Mouse (Mus musculus): ENCODE measurements at regions not wholly inside any gene's neighbourhood (a gene's known extent, or its start where the extent isn't known, plus 50 kb on each side); places are given as distances from the start of the nearest gene placed in this dataset.

DNA sequence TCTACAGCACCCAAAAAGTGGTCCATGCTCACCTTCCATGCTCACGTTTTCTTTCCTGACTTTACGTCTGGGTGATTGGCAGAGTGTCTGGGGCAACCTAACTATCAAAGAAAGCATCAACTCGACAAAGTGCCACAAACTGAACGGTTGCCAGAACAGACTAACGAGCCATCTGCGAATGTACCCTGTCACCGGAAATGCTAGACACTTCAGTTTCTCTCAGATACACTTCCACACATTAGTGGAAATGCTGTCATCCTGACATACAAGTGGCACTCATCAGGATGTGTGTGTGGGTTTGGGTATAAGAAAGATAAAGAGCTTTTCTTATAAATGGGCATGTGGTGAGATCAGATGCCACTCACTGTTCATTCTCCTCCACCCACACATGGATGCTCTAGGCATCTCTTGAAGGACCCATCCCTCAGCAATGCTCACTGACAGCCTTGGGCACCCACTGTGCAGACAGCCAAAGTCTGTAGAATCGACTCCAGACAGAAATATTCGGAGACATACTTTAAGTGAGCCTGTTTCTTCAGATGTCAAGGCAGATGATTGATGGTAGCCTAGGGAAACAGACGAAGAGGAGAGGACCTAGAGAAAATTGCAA is 244.8 kb downstream of the Efnb2 start:
- DNase-seq (ENCODE audit: extremely low spot score in 1 of 2, low spot score in 1 of 2): no peak

DNA sequence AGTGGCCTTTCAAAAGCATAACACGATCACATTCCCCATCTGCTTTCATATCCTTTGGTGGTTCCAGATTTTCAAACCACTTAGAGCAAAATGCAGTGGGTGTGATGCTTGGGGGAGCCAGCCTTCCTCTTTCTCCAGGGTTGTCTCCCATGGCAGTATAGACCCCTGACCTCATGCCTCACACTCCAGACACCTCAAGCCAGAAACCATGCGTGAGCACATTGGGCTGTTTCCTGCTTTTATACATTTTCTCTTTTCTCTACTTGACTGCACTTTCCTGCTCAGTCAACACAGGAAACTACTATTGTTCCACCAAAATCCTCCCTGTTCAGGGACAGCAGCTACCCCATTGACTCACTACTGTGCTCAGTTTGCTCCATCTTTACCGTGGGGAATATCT is 253.7 kb downstream of the Efnb2 start:
- no peak for DNase-seq (ENCODE audit: extremely low spot score in 1 of 2, low spot score in 1 of 2)

DNA sequence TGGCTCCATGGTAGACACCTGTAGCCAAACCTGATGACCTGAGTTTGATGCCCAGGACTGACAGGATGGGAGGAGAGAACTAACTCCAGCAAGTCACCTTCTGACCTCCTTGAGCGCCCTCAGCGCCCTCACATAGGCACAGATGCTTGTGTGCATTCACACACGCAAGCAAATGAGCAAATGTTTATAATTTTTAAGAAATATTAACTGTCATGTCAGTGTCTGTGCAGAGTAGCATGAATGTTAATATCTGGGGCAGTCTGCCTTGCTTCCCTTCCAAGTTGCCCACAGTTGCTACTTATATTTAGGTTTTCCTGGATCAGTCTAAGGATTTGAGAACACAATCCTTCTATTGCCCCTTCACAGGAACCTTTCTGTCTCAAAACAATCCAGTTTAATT is 257.6 kb downstream of the Efnb2 start:
- DNase-seq (ENCODE audit: extremely low spot score in 1 of 2, low spot score in 1 of 2): no peak

DNA sequence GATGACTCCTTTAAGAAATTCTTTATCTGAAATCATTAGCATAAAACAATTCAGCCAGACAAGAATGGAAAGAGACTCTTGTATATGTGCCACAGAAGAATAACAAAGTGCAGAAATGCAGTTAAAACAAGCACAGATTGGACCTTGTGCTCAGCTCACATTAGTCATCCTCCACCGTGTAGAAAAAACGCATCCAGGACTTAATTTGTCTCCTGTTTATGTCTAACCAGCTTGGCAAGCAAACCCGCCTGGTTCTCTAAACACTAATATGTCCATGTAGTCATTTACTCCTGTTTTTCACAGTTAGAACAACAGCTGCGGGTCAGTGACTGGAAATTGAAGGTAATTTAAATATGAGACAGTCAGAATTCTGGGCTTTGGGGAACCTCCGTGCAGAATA is 268.7 kb downstream of the Efnb2 start:
- no peak for DNase-seq (ENCODE audit: extremely low spot score in 1 of 2, low spot score in 1 of 2)

DNA sequence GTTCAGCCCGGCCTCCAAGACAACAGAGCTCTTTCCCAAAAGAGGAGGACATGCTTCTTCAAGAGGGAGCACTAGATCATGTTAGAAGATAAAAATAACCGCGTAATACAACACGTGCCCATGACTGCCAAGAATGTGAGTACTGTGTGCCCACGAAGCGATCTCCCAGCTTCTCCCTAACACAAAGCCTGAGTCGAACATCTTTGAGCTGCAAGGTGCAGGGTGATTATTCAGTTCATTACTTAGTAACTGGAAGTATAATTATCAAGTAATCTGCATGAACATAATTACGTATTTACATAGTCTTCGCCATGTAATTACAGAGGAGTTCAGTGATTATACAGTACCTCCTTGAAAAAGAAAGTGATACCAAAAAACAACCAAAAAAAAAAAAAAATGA is 269.7 kb downstream of the Efnb2 start:
- DNase-seq (ENCODE audit: extremely low spot score in 1 of 2, low spot score in 1 of 2): no peak

DNA sequence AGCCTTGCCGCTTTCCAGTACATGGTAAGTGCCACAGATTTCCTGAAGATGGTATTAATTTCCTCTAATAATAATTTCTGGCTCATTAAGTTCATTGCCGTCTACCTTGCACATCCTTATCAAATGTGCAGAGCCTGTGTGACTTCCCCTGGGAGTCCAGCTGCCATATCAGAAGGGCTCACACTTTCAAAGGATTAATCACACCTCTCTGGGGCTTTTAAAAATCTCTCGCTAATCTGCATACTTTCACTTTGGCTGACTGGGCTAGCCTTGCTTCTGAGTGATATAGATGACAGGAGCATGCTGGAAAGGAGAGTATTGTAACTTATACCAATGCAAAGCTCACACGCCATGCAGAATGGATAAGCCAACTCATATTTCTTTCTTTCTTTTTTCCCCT is 282.8 kb downstream of the Efnb2 start:
- DNase-seq (ENCODE audit: extremely low spot score in 1 of 2, low spot score in 1 of 2): no peak

DNA sequence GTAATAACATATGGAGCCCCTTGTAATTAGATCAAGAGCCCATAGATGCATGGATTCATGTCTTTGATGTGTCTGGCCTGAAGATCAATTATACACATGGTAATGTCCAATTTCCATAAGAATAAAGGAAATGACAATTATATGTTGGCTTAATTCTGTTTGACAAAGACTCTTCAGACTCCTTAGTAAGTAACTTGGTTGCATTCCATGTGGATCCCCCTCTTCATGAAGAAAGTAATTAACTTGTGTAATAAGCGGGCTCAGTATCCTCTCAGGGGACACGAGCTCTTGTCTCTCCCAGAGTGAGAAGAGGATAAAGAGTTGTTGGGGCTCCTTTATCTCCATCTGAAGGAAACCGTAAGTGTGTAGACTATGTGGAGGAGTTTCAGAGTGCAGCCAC is 284.3 kb downstream of the Efnb2 start:
- DNase-seq (ENCODE audit: extremely low spot score in 1 of 2, low spot score in 1 of 2): no peak

DNA sequence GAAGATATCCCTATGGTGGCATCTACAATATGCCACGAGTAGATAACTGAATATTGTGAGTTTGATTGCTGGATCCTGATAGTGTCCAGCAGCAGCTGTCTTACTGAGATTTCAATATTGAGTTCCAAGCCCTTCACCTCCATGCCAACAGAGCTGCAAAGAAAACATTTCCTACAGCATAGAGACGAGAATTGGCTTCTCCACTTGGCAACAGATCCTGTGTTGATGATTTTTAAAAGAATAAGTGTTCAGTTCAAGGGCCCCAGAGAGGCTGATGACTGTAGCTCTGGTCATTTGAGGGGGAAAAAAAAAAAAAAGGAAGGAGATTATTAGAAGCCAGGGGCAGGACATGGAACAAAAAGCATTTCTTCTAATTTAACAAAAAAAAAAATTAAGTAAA is 284.7 kb downstream of the Efnb2 start:
- no peak for DNase-seq (ENCODE audit: extremely low spot score in 1 of 2, low spot score in 1 of 2)

DNA sequence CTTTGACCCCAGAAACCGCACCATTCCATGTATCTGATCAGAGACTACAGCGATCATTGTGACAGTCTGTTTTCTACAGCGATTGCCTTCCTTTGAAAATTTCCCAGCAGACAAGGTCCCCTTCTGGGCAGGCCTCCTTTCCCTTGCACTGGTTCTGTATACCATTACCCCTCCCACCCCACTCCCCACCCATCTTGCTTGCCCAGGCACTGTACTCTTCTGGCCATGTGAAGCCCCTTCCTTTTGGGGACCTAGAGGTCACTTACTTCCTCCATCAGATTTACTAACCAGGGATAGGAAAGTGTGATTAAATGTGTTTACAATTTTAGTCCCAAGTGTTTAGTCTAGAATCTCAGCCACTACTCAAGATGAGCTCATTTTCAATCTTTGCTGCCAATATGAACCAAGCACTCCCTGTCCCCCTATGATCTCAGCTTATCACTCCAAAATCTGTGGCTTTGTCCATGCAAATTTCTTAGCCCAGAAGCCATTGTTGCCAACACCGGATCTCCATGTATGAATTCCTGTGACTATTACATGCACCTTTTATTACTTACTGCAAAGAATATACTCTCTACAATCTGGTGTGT is 293.7 kb downstream of the Efnb2 start:
- DNase-seq (ENCODE audit: extremely low spot score in 1 of 2, low spot score in 1 of 2): no peak

DNA sequence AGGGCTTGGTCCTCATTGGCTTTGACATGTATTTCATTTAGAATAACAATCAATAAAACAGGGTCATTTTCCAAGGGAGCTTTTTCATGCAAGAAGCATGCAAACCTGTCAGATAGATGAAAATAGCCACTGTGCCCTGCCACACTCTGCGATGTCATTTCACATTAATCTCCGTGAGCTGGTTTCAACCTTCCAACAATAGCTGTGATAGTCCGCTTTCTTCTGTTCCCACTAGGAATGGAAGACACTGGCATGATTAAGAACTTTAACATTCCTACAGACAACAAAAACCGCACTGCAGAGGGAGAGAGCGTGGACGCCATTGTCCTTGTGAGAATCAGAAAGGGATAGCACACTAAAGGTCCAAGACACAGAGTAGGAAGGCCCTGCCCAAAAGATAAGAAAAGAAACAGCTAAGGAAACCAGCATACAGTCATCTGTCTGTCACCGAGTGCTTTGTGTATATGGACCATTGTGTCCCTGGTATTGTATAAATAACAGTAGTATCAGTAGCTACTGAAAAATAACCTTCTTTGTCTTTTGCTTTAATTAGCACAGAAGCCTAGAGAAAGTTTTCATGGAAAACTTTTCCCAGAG is 299.0 kb downstream of the Efnb2 start:
- DNase-seq (ENCODE audit: extremely low spot score in 1 of 2, low spot score in 1 of 2): no peak

DNA sequence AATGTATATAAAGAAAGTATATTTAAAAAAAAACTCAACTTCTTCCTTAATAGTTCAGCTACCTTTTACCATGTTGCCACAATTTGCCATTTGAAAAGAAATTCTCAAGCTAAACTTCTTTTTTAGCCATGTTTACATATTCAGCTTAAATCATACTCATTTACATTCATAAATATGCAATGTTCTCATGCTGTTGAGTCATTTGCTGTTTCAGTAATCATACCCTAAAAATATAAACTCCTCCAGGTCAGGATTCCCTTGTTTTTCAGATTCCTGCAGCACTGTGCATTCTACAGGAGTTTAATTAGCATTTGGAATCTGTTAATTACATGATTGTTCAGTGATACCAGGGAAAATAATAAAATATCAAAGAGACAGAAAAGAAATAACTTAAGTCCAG is 300.5 kb downstream of the Efnb2 start:
- DNase-seq (ENCODE audit: extremely low spot score in 1 of 2, low spot score in 1 of 2): no peak

DNA sequence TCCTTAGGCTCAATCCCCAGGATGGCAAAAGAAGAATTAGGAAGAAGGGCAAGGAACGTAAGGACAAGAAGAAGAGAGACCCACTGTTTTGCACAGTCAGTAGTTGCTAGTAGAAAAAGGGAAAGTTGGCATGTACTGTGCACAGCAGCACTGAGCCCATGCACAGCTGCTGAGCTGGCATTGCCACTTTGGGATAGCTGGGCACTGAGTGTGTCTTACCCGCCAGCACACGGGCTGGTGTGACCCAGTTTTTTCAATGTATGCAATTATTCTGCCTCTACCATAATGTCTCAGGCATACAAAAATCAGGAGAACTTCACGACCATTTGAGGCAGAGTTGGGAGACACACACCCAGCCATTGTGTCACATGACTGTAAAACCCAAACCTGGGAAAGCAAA is 306.1 kb downstream of the Efnb2 start:
- no peak for DNase-seq (ENCODE audit: extremely low spot score in 1 of 2, low spot score in 1 of 2)

DNA sequence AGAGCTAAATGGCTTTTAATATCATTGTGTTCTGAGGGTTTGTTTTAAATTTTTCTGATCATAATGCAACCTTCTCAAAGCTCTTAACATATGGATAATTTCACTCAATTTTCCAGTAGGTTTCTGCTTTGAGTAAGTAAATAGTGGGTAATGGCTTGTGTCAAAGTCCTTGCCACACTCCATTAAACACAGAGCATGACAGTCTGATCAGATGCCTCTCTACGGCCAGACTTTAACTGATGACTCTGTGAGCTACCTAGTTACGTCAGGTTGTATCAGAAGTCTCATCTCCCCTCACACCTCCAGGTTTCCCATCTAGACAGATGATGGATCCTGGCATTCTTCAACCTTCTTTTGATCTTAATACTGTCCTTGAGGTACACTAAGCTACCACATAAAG is 316.4 kb downstream of the Efnb2 start:
- no peak for DNase-seq (ENCODE audit: extremely low spot score in 1 of 2, low spot score in 1 of 2)

DNA sequence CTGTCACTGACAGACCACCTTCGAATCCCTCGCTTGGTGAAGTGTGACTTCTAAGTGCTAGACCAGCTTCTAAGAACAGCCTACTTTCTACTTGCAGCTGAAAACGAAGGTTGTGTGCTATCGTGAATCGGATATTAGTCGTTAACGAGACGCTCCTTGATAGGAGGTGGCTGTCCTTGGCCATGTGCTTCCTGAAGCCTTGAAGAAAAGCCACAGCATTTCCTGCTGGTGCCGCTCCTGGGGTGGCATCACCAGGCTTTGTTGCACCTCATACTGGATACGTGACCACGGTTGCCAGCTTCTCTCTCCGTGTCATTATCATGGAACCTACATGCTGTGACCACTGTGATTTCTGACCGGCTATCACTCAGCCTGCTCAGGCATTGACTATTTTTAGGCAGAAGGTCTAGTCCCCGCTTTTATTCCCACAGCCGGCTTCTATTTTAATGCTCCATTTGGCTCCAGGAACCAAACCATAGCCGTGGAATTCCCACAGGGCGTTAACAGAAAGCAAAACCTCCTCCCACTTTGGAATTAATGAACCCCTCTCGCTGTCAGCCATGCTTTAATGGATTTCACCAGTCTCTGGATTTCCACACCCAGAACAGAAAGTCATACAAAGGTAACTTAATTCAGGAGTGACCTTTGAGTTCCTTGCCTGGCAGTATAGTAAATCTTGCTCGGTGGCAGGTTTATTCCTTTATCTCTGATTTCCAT is 325.6 kb downstream of the Efnb2 start:
- DNase-seq (ENCODE audit: extremely low spot score in 1 of 2, low spot score in 1 of 2): no peak

DNA sequence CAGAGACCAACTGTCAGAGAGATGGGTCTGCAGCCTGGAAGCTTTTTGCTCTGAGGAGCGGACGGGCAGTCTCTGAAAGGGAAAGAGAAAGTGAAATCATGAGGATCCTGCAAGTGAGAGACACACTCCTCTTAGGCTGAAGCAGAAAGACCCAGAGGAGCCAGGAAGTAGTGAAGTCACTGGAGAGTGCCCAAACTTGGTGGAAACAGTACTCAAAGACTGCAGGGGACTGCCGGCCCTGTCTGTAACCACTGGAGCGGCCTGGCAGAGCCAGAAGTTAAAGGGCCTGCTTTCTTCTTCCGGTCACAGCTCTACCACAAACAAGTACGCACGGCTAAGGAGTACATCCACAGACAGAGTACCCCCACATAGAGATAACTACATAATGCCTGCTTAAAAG is 326.5 kb downstream of the Efnb2 start:
- DNase-seq (ENCODE audit: extremely low spot score in 1 of 2, low spot score in 1 of 2): no peak

DNA sequence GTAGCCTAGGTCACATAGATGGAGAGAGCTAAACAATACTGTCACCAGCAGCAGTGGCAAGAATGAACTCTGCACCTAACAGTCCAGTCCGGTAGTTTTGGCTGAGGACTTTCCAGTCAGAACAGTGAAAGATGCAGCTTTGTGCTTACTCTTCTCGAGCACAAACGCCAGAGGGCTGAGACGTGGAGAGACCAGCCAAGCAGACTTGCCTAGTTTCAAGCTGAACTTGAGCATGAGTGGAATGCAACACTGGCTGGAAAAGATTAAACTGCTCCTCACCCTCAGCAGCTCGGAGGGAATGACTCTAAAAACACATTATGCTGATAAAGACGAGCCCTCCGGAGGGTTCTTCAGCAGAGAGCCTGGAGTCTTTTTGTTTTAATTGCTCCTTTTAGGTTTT is 329.8 kb downstream of the Efnb2 start:
- DNase-seq (ENCODE audit: extremely low spot score in 1 of 2, low spot score in 1 of 2): no peak

DNA sequence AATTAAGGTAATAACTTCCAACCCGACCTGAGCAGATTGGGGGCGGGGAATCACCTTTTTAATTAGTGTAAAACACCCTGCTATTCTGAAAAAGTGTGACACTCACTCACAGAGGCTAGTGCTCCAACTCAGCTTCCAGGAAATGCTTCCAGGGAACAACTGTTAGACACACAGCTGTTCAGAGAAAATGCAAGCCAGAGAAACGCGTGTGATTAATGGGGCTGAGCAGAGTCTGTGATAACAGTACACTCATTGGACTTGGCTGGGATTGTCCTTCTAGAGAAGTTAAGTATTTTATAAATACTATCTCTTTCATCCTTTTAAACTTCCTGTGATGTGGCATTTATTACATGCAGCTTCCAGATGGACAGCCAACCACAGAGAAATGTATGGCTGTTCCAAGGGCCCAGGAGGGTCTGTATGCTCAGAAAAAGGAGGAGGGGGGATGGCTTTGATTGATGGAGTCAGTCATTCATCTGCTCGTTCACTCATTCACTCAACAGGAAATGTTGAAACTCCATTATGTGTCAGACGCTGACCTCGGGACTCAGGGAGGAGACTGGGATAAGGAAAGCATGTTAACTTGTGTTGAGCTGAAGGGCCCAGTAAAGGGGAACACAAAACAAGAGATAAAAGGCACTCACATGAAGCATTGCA is 332.9 kb downstream of the Efnb2 start:
- no peak for DNase-seq (ENCODE audit: extremely low spot score in 1 of 2, low spot score in 1 of 2)

DNA sequence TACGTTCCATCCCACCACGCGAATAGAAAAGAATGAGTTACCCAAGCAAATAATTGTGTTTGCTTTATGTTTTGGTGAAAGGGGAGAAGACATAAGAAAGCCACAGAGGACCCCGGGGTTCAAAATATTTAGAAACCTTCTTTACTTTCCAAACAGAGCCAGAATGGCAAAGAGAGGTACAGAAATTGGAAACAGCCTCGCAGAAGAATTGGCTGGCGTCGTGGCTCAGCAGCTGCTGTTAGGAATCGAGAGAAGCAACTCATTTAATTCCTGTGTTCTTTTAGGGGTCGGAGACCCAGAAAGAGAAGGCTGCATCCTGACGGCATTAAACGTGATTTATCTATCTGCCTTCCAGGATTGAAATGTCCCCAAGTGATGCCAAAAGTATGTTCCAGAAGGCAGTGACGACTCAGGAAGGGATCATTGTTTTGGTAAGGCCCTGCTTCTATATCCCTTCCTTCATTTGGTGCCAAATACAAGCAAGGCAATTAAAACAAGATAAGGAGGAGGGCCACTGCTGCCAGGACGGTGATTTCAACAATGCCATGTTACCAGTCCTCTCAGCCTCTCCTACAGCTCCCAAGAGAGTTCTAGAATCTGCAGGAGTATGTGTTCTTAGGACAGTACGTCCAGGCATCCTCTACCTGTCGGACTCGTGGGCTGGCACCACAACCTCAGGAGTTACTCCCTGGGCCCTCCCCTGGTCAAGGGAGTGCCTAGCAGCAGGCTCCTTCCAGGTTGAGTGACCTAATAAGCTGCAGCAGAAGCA is 334.8 kb downstream of the Efnb2 start:
- DNase-seq (ENCODE audit: extremely low spot score in 1 of 2, low spot score in 1 of 2): no peak

DNA sequence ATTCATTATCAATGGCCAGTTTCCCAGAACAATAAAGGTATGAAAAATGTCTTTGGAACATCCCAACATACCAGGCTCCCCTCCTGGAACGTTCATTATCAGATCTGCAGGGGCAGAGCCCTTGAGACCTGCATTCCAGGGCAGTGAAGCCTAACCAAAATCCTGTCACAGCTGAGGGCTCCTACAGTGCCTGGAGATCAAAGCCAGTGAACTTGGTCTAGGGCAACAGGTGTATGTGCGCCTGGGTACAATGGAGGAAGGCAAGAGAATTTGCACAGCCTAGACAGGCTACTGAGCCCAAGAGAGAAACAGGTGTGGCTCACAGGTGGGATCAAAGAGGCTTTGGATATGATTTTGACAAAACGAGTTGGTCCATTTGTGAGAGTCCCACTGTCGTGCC is 335.6 kb downstream of the Efnb2 start:
- DNase-seq (ENCODE audit: extremely low spot score in 1 of 2, low spot score in 1 of 2): no peak

DNA sequence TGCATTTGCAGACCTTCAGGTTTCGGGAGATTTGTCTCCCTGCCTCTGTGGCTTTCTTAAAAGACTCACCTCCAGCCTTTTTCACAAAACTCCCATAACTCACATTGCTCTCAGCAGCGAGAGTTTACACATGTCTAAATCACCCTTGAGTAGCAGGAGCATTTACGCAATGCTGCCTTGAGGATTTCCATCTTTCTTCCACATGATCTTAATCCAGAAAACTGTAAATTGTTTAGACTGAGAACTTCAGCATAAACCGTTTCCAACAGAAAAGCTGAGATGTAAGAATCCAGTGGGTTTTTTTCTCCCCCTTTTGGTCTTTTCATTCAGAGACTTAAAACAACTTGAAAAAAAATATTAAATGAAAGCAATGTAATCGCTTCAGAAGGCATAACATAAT is 336.5 kb downstream of the Efnb2 start:
- no peak for DNase-seq (ENCODE audit: extremely low spot score in 1 of 2, low spot score in 1 of 2)

DNA sequence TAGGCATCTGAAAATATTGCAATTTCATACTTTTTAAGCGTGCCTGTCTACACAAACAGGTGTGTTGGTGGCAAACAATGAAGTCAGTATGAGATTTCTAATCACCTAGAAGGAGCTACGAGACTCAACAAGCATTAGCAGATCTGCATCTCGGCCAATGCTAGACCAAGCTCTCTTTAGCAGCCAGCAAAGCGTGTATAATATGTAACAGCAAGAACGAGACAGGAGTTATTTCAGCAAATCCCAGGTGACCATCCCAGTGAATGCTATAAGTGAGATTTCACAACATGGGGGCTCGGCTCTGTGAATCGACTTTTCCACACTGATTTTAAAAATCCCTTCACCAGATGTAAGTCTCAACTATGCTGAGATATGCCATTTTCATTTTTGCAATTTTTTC is 352.8 kb downstream of the Efnb2 start:
- DNase-seq (ENCODE audit: extremely low spot score in 1 of 2, low spot score in 1 of 2): no peak
